Mouse (Mus musculus) adrenal gland, adult 18-20 months (tissue): ENCODE data around the gene Crebzf. TPM values are rescaled to one million over a fixed set of nuclear protein-coding genes. Genes with fewer than 3 reads are reported as not detected.
A peak's percentile ranks its signal among the peaks of the same experiment; 100 is the strongest.

Source experiments
- DNase-seq, 2 experiments: peaks; one replicate each; pipeline ENCODE4 v3.0.0; 2021 to 2022; ENCODE audit warnings: low spot score in 2 of 2
- long read RNA-seq, 2 experiments: library from polyadenylated mRNA; stranded (forward); transcript quantifications; one replicate each; pipeline ENCODE4 v2.0.0; 2021
- total RNA-seq, 2 experiments: library from RNA; stranded (reverse); gene quantifications; 1 replicate in 1 of 2; 2 replicates in 1 of 2; pipeline ENCODE4 v1.2.3; 2021

Gene Crebzf
- total RNA-seq: 10 to 100 TPM; 66.2 to 83.2 TPM
- long read RNA-seq, experiment 1, transcript Crebzf-201 (1 exons, 3,376 nt): major isoform, 25 of 67 reads
- long read RNA-seq, experiment 1, transcript Crebzf-205 (2 exons, 1,380 nt): minor isoform, 22 of 67 reads
- long read RNA-seq, experiment 1, transcript Crebzf-203 (3 exons, 891 nt): minor isoform, 8 of 67 reads
- long read RNA-seq, experiment 1, transcript Crebzf-207 (4 exons, 873 nt): minor isoform, 10 of 67 reads
- long read RNA-seq, experiment 1, partial matches to known transcripts: 0 of 67 reads
- long read RNA-seq, experiment 1, other reads (novel, unspliced or antisense): 1 of 67 reads
- long read RNA-seq, experiment 2, transcript Crebzf-203 (3 exons, 891 nt): minor isoform, 25 of 189 reads
- long read RNA-seq, experiment 2, transcript Crebzf-207 (4 exons, 873 nt): minor isoform, 37 of 189 reads
- long read RNA-seq, experiment 2, transcript Crebzf-205 (2 exons, 1,380 nt): minor isoform, 45 of 189 reads
- long read RNA-seq, experiment 2, transcript Crebzf-201 (1 exons, 3,376 nt): major isoform, 73 of 189 reads
- long read RNA-seq, experiment 2, partial matches to known transcripts: 2 of 189 reads
- long read RNA-seq, experiment 2, other reads (novel, unspliced or antisense): 1 of 189 reads

DNA sequence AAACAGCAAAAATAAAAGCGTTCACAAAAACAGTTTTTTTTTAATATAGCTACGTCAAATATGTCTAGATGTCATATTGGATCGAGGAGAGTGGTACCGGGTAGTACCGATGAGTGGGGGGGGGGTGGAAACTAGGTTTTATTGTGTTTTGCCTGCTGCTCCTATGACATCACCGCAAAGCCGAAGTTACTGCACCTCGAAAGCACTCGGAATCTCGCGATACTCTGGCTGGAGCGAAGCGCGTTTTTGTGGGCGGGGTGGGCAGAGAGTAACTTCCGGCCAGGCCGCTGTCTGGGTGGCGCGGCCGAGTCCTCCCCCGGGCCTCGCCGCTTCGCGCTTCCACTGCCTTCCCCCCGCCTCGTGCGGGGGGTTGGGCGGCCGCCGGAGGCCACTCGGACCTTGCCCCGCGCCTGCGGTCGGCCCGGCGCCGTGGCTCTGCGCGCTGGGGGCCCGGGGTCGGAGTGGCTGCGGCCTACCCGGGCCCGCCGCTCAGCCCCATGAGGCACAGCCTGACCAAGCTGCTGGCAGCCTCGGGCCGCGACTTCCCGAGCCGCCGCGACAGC lies at the start of gene Crebzf:
Gene Crebzf (plus strand): TSS at position 212 of the 563 bp plus-strand sequence.
- DNase-seq: peak; percentile 91 to 93

DNA sequence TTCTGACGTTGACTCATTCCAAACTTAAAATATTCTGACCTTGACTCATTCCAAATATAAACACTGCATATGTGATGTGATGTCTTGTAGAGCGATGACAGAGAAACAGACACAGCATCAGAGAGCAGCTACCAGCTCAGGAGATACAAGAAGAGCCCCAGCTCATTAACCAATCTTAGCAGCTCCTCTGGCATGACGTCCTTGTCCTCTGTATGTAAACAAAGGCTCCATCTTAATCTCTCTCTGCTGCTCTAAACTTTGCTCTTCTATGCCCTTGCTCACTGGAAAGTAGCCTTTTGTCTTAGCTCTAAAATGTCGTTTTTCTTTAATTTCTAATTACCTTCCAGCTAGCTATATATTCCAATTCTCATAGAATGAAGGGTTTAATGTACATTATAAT lies 47.5 kb upstream of the Crebzf start:
- no peak for DNase-seq

DNA sequence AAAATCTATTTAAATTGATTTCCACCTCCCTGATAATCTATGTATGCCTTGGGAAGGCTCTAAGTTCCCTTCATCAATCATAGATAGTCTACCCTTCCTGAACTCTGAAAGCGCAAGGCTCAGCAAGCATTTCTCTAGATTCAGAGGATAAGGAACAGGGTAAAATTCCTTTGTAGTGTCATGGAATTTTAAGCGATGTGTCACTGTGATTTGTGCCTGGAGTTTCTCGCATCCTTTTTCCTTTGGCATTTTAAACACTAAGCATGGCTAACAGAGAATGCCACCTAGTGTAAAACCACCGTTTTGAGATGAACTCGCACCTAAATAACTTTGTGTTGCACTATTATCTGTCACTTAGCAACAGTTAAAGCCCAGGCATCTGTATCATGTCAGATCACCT lies 46.6 kb upstream of the Crebzf start:
- no peak for DNase-seq

GRCm38 (mm10) chr7:90409934-90410333 lies 32.6 kb upstream of the Crebzf start:
- peak; percentile 66 to 72 for DNase-seq

DNA sequence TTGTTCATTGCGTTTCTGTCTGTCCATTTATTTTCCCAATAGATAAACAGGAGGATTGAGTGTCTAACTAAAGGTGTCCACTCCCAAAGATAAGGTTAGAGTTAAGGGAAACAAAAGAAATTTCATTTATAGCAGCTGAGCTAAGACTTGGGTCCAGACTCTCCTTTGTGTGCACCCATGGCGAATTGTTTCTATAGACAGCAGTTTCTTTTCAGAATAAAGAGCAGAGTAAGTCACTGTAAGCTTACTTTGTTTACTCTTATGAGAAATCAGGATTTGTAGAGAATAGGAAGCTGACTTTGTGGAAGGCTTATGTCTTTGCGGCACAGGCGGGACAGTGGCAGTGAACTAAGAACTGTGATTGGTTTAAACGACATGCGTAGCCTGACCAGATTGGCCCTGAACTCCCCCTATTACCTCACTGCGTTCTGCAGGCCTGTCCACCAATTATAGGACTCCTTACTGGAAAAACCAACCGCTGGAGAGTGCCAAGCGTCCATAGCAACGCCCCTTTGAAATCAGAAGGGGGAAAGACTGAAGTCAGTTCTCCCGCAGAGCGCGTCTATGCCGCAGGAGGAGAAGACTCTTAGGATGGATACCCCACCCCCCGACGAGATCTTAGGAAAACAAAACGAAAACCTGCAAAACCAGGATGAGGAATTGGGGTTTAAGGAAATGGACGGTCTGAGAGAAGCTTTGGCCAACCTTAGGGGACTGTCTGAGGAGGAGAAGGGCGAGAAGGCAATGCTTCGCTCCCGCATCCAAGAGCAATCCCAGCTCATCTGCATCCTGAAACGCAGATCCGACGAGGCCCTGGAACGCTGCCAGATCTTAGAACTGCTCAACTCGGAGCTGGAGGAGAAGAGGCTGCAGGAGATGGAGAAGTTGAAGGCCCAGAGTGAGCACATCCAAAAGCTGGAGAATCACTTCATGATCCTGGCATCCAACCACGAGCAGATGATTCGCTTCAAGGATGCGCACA lies 16.2 kb upstream of the Crebzf start, which contains the start of gene Ccdc89:
Gene Ccdc89 (plus strand): TSS at position 558 of the 982 bp plus-strand sequence.
- peak; percentile 56 to 60 for DNase-seq

- no peak for DNase-seq
Observed at GRCm38 (mm10) chr7:90427006-90427405, 15.5 kb upstream of the Crebzf start.

DNA sequence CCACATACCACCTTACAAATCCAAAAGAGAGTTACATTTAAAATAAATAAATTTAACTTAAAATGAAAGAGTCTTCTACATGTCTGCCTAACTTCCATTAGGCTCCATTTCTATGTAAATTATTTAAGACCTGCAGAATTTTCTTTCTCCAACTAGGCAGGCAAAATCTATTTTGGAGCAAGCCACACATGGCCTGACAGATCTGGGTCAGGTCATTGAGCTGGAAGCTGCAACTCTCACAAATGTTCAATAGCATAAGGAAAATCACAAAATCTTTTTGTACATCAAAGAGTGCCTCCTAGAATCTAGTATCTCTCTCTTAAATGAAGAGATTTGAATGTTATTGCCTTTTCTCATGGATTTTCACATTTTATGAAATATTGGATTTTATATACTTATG lies 10.3 kb upstream of the Crebzf start:
- DNase-seq: no peak

DNA sequence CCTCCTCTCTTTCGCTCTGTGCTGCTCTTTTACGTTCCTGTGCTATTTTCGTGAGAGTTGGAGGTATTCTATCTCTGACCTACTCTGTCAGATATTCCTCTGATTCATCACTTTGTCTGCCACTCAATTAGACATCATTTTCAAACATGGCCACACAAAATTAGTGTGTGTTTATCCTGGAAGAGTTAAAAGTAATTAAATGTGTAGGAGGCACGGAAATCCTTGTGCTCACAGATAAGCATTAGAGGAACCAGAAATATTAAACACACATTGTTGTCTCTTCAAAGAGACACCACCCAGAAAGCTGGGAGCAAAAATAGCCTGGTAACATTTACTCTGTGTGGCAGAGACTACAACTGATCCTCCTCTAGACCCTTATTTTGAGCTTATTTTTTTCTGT lies 2.5 kb upstream of the Crebzf start:
- DNase-seq: no peak

DNA sequence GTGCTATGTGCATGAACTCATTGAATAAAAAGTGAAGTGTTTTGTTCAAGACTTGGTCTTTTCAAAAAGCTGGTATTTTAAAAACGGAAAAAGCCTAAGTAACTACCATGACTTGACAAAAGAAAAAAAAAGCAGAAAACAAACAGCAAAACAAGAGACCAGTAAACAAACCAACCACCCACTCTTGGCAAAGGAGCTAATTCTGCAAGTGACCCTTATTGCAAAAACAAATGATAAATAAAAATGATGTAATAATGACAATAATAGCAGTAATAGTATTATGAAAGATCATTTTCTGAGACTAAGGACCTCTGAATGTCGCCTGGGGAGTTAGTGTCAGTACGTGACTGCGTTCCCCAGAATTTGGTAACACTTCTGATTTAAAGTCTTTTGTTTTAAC lies 459 bp upstream of the Crebzf start:
- no peak for DNase-seq

GRCm38 (mm10) chr7:90443101-90444091 lies 867 bp downstream of the Crebzf start:
- peak; percentile 71 for DNase-seq

DNA sequence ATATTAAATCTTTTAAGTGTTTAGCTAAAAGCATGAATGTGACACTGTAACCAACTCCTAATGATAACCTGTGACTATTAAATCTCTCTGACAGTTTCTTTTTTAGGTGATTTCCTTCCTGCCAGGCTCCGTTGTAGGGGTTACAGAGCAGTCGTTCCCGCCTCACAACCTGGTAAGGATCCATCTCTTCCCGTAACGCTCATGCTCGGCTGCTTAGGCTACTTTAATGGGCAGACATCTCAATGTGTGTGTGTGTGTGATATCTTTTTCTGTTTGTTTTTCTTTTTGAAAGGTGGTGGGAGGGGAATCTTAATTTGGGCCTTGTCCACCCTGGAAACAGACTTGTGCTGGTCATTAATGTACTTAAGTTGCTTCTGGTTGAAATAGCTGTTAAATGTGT lies 1.7 kb downstream of the Crebzf start:
- DNase-seq: no peak

- no peak for DNase-seq
Observed at GRCm38 (mm10) chr7:90456149-90456844, 13.8 kb downstream of the Crebzf start.

DNA sequence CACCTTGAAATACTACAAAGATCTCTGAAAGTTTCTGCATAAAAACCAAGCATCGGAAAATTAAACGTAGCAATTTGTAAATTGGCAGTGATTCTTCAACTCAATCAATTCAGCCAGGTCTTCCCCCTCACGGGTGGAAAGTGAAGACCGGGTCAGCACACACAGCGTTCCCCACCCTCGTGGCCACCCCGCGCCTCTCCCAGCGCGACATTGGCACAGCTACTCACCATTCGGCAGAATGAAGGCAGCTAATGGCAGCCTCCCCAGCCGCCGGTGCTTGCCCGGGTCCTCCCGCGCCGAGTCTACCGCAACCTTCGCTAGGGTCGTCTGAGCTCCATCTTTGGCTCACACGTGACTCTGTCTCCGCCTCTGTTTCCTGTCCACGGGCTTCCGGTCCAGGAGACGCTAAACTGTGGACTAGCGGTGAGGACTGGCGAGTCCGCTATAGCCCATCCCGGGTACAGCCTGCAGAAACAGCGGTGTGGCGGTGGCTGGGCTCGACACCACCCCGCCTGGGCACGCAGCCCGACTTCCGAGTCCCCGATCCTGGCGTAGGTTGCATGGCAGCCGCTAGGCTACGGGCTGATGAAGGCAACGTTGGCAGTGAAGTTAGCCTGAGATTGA lies 14.4 kb downstream of the Crebzf start, which contains the start of gene Tmem126a:
Gene Tmem126a (minus strand): TSS at position 385 of the 624 bp plus-strand sequence.
- peak; percentile 80 to 83 for DNase-seq

DNA sequence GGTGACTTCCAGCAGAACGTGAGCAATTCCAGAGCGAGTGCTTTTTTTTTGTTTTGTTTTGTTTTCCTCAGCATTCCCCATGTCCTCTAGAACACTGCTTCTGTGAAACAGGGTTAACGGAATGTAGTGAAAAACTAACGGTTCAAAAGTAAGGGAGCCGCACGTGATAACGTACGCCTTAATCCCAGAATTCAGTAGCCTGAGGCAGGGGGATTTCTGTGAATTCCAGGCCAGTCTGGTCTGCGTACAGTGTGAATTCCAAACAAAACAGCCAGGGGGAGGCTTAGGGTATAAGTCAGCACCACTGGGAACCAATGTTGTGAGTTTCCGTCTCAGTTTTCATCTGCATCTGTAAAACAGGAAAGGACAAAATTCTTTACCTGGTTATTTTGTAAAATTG lies 15.0 kb downstream of the Crebzf start:
- DNase-seq: no peak

GRCm38 (mm10) chr7:90460330-90460729 lies 17.8 kb downstream of the Crebzf start:
- DNase-seq: no peak

DNA sequence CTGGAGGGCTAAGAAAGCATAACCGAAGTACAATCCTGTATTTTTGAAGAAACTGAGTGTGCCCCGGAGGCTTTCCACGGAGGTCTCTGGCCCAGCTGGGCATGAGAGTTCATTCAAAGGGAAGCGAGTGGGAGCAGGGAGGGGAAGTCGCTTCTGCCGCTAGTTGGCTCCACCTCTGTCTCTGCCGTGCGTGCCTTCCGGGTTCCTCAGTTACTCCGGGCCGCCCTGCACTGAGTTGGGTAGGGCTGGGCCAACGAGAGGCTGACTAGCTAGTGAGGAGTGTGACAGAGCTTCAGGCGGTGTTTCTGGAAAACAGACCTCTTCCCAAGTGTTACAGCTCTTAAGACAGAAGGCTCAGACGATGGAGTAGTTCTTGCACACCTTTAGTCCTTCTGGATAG lies 18.4 kb downstream of the Crebzf start:
- no peak for DNase-seq

- no peak for DNase-seq
Observed at GRCm38 (mm10) chr7:90461441-90461840, 18.9 kb downstream of the Crebzf start.

DNA sequence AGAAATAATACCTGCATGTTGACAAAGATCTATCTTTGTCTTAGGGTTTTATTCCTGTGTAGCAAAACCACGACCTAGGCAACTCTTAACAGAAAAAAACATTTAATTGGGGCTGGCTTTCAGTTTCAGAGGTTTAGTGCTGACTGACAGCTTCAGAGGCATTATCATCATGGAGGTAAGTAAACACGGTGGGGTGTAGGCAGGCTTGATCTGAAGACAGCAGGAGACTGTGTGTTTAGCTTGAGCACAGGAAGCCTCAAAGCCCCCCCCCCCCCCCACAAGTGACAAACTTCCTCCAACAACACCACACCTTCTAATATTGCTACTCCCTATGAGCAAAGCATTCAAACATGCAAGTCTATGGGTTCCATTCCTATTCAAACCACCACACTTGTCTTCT lies 31.0 kb downstream of the Crebzf start:
- no peak for DNase-seq
